Mouse (Mus musculus): ENCODE data around the gene Sh2b2.

The Sh2b2 gene

DNA sequence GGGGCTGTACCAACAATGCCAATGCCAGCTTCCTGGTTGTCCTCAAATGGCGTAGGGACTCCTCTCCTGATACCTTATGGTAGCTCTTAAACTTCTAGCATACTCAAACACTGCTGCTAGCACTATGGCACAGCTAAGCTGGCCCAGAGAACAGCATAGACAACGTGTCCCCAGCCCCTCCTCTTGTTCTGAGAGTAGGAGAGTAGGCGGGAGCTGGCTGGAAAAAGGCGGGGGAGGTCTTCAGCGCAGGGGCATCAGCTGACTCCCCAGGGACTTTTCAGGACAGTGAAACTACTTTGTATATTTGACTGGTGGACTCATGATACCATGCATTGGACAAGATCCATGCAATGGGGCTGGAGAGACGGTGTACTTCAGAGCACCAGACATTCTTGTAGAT is 64.3 kb downstream of the Sh2b2 start:
- DNase-seq (ENCODE audit: low spot score in 2 of 2), result no peak

DNA sequence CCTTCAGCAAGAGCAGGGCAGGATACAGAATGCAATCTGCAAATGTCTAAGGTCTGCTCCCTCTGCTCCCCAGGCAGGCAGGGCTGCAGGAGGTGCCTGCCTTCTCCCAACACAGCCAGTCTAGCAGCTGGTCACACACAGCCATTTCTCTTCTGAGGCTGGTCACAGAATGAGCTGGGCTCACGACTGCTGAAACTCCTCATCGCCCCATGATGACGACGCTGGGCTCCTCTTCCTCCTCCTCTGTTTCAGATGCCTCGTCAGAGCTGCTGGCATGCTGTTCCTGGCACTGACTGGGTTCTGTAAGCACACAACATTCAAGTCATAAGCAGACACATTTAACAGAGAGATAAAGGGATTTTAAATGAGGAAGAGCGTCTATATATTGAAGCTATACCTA is 65.2 kb downstream of the Sh2b2 start:
- DNase-seq (ENCODE audit: low spot score in 2 of 2), result no peak

- no peak for DNase-seq (ENCODE audit: low spot score in 2 of 2)
Measured at GRCm38 (mm10) chr5:136179594-136179993, 66.8 kb downstream of the Sh2b2 start.

DNA sequence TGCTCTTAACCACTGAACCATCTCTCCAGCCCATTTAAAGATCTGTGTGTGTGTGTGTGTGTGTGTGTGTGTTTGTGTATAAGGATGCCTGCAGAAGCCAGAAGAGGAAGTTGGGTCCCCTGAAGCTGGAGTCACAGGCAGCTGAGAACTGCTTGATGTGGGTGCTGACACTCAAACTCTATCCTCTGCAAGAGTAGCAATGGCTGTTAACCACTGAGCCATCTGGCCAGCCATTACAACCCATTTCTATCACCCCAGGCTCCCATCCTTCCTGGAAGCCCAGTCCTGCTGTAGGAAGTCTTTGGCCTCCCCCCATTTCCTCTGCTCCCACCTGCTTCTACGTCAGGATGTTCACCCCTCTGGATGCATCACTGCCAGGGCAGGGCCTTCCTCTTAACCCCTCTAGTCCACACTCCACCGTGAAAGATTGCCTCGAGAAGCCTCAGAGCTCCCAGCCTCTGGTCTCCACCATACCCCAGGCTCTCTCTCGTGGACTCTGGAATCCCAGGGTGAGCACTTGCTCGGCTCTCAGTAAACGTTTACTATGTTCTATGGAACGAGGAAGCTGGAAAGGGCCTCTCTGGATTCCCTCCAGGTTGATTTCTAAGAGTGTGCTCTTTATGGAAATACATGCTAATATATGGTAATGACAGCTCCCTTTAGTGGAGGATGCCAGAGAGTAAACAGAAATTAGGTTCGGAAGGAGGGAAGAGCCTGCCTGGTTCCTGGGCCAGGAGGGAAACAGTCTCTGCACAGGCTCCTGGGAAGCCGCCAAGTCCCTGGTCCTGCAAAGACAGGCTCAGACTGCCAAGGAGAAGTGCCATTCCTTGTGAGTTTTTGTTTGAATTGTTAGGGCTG is 72.5 kb downstream of the Sh2b2 start:
- DNase-seq (ENCODE audit: low spot score in 2 of 2), result peak in 1 of 2 experiments; percentile 44

DNA sequence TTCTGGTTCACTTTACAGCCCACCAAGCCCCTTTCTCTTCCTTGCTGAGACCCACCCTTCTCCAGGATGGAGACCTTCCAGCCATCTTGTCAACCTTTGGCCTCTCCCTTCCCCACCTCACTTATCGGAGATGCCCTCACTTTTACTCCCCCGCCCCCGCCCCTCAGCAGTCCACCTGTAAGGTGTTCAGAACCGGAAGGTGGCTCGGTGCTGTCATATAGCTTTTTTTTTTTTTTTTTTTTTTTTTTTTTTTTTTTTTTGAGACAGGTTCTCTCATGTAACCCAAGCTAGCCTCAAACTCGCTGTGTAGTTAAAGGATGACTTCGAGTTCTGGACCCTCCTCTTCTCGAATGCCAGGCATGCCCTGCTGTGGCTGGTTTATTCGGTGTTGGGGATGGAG is 73.4 kb downstream of the Sh2b2 start:
- DNase-seq (ENCODE audit: low spot score in 2 of 2), result no peak

GRCm38 (mm10) chr5:136171363-136172341 is 74.7 kb downstream of the Sh2b2 start:
- no peak for DNase-seq (ENCODE audit: low spot score in 2 of 2)

GRCm38 (mm10) chr5:136170512-136171362 is 75.6 kb downstream of the Sh2b2 start, which contains the start of gene Orai2:
Gene Orai2 (minus strand): TSS chr5:136170713.
- DNase-seq (ENCODE audit: low spot score in 2 of 2), result peak; percentile 76 to 81

- DNase-seq (ENCODE audit: low spot score in 2 of 2), result peak in 1 of 2 experiments; percentile 45
Measured at GRCm38 (mm10) chr5:136169626-136170511, 76.5 kb downstream of the Sh2b2 start.

Data from frontal cortex, postnatal 14 days (tissue).